Mouse (Mus musculus): Measurements from ENCODE around the gene Gm45213. TPM values are rescaled to one million over a fixed set of nuclear protein-coding genes. Genes with fewer than 3 reads are reported as not detected.
"Not testable (repeated sequence)": the region's sequence is repeated elsewhere in the genome, so short reads cannot be mapped to it uniquely, and the experiment has no call there.

The Gm45213 gene
- polyA plus RNA-seq, 1 experiment from 2014 or later: not detected

DNA sequence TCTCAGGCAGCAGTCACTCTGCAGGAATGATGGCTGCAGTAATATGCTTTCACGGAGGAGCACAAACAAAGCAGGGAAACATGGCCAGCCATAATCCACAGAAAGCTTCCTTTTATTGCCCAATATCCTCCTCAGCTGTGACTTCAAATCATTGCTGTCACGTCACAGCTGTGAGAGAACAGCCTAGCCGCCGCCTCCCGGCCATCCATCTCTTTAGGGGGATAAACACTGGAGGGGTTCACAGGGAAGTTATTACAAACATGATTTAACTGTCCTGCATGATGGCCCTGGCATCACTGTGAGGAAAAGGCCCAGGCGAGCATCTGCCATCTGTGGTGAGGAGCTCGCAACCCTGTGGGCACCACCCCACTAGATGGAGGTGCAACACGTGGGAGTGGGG is 6.6 kb upstream of the Gm45213 start:
- Histone ChIP-seq H3K4me3 (no peak overlapping the region), H3K36me3 (replicated peaks) (no peaks in the 10 kb centered on the region), H3K9me3 (no peaks in the 10 kb centered on the region), H3K27ac (replicated peaks) (no peak overlapping the region), H3K27me3 (replicated peaks; ENCODE audit: low read depth, poor library complexity, severe bottlenecking) (0 out of 2 replicates have a peak, but pooled peaks cover 29% of the 10 kb centered on the region), H3K4me1 (peaks cover 26% of the 10 kb centered on the region)
- WGBS: 85% methylated on average over 8 of the region's 8 CpGs
- DNase-seq (ENCODE audit: low spot score): no peak

DNA sequence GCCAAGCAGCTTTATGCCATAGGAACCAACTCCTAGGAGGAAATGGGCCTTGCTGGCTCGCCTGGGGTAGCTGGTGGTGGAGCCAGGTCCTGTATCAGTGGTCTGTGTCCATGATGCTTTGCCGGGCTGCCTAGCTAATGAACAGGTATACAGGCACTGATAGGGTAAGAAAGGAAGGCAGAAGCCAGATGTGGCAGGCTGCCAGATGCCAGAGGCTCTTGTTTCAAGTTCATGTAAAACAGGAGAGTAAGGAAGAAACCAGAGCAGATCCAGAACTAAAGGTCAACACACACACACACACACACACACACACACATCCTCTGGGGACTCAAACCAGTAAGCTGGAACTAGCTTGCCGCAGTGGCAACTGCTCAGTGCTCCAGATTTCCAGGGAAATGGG is 5.1 kb upstream of the Gm45213 start:
- H3K27me3 ChIP-seq (replicated peaks; ENCODE audit: low read depth, poor library complexity, severe bottlenecking): 0 out of 2 replicates have a peak, but pooled peaks cover 26% of the 10 kb centered on the region
- no peaks in the 10 kb centered on the region for H3K36me3 ChIP-seq (replicated peaks)
- H3K4me1 ChIP-seq: peaks cover 26% of the 10 kb centered on the region
- no peak overlapping the region for H3K27ac ChIP-seq (replicated peaks)
- peak; percentile 51 for DNase-seq (ENCODE audit: low spot score)
- H3K4me3 ChIP-seq: no peak overlapping the region
- H3K9me3 ChIP-seq: no peaks in the 10 kb centered on the region
- 68% methylated on average over 3 of the region's 3 CpGs for WGBS

DNA sequence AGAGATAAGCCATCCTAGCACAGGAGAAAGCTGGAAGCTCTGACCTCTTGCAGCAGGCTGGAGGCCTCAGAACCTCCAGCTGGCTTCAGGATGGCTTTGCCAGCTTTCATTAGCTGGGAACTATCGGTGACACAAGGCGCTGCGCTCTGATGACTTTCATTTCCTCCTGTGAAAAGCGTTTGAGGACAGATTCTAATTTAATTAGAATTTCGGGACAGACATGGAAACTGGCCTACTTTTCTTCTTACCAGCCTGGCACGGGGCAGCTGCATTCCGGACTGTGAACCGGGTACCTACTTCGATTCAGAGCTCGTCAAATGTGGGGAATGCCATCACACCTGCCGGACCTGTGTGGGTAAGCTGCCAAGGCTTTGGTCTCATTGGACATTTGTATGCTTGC is 4.7 kb upstream of the Gm45213 start:
- H3K9me3 ChIP-seq: no peaks in the 10 kb centered on the region
- 83% methylated on average over 11 of the region's 11 CpGs for WGBS
- peaks cover 28% of the 10 kb centered on the region for H3K4me1 ChIP-seq
- no peaks in the 10 kb centered on the region for H3K36me3 ChIP-seq (replicated peaks)
- no peak overlapping the region for H3K27ac ChIP-seq (replicated peaks)
- no peak overlapping the region for H3K4me3 ChIP-seq
- no peak for DNase-seq (ENCODE audit: low spot score)
- 0 out of 2 replicates have a peak, but pooled peaks cover 26% of the 10 kb centered on the region for H3K27me3 ChIP-seq (replicated peaks; ENCODE audit: low read depth, poor library complexity, severe bottlenecking)

DNA sequence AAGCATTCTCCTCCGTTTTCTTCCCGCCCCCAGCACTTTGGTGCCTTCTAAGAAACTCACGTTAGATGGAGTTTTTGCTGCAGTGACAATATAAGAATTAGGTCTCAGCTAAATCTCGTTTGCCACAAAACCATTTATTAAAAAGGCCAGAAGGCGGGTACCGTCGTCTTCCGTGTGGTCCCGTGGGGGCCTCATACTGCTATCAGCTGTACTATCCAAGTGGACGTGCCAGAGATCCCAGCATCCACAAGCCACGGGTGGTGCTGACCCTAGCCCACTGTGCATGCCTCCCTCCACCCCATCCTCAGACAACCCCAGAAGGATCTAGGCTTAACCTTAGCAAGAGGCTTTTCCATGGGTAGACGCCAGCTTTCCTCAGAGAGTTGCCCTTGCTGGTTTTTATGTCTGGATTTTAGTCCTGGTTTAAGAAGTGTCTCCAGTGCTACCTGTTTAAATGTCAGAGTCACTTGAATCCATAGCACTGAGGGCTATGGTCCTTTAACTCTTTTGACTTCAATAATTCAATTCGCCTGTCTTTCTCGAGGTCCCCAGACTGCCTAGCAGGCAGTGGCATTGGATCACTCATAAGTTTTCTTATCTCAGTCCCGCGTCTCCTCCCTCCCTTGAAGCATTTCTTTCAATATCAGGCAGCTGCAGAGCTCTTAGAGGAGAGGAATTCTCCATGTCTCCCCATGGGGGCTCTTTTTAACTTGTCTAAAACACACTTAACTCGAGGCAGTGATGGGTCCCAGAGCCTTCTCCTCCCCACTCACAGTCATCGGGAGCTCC is 3.2 kb upstream of the Gm45213 start:
- peaks cover 30% of the 10 kb centered on the region for H3K4me1 ChIP-seq
- no peaks in the 10 kb centered on the region for H3K36me3 ChIP-seq (replicated peaks)
- H3K4me3 ChIP-seq: no peak overlapping the region
- no peak for DNase-seq (ENCODE audit: low spot score)
- no peaks in the 10 kb centered on the region for H3K9me3 ChIP-seq
- peaks cover 20% of the 10 kb centered on the region for H3K27me3 ChIP-seq (replicated peaks; ENCODE audit: low read depth, poor library complexity, severe bottlenecking)
- H3K27ac ChIP-seq (replicated peaks): no peak overlapping the region
- 85% methylated on average over 18 of the region's 18 CpGs for WGBS

DNA sequence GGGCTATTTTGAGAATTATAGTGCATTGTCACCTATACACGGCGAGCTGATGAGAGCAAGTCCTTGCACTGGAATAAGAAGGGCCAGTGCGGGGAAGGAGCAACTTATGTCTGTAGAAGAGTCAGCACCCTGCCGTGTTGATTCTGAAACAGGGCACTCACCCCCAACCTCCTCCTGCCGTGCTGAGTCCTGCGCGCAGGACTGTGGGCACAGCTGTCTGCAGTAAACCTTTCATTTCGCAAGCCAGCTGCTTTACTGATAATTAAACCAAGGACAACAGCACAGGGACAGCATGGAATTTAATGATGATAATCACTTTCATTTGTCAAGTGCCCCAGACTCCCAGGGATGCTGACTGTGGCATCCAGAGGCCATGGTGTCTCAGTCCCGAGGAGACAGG is 1.2 kb downstream of the Gm45213 start:
- H3K4me3 ChIP-seq: no peak overlapping the region
- H3K27me3 ChIP-seq (replicated peaks; ENCODE audit: low read depth, poor library complexity, severe bottlenecking): peaks cover 14% of the 10 kb centered on the region
- no peaks in the 10 kb centered on the region for H3K36me3 ChIP-seq (replicated peaks)
- WGBS: 36% methylated on average over 9 of the region's 9 CpGs
- no peak for DNase-seq (ENCODE audit: low spot score)
- no peaks in the 10 kb centered on the region for H3K9me3 ChIP-seq
- H3K27ac ChIP-seq (replicated peaks): no peak overlapping the region
- peaks cover 56% of the 10 kb centered on the region for H3K4me1 ChIP-seq

DNA sequence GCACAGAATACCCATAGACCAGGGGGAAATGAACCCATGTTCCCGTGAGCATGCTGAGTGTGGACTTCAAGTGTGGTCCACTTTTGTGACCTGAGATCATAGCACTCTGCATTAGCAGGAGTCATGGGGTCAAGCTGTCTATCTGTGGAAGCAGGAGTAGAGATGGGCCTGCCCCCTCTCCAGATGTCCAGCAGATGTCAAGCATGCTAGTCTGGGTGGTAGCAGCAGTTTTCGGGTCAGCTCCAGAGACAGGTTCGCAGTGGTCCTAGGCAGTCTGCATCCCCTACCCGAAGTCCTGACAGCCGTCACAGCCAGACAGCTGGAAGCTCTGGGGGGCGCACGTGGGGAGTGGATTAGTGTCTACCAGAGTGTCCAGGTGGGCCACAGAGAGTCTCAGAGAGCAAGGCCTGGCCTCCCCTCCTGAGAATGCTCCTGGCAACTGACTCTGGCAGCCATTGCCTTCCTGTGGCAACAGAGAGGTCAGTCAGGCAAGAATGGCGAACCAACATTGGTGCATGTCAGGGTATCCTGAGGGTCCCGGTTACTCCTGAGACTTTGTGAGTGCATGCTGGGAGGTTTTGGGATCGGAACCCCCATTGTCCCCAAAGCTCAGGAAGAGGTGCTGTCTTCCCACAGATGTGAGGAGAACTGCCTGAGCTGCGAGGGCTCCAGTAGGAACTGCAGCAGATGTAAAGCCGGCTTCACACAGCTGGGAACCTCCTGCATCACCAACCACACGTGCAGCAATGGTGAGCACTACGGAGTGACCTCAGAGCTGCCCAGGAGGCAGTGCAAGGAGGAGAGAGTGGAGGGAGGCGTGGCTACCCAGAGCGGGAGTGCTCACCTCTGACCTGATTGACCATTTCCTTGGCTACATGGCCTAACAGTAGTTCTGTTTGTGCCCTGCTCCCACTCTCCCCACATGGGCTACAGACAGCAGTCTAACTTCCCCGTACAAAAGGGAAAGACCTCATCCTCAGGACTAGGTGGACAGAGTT is 3.8 kb downstream of the Gm45213 start:
- H3K36me3 ChIP-seq (replicated peaks): no peaks in the 10 kb centered on the region
- peaks cover 14% of the 10 kb centered on the region for H3K27me3 ChIP-seq (replicated peaks; ENCODE audit: low read depth, poor library complexity, severe bottlenecking)
- no peak overlapping the region; the same call in 1 of the 2 replicates for H3K27ac ChIP-seq (replicated peaks)
- H3K4me3 ChIP-seq: no peak overlapping the region
- peak; percentile 54 for DNase-seq (ENCODE audit: low spot score)
- WGBS: 40% methylated on average over 17 of the region's 17 CpGs
- no peaks in the 10 kb centered on the region for H3K9me3 ChIP-seq
- peaks cover 56% of the 10 kb centered on the region for H3K4me1 ChIP-seq

DNA sequence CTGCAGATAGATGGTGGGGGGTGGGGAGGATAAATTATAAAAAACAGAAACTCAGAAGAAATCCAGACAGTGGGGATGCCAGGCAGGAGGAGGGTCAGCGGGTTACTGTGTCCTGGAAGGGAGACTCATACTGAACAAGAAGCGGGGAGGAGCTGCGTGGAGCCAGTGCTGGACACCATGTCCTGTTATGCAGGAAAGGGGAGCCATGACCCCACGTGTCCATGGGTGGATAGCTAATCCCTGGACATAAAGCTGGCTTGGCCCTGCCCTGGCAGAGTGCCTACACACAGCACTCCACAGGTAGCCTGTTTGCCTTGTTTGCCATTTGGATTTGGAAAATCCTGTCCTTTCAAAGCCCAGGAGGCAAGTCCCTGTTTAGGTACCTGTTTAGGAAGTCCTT is 4.6 kb downstream of the Gm45213 start:
- Histone ChIP-seq H3K9me3 (no peaks in the 10 kb centered on the region), H3K36me3 (replicated peaks) (no peaks in the 10 kb centered on the region), H3K4me1 (peaks cover 56% of the 10 kb centered on the region), H3K27ac (replicated peaks) (no peak overlapping the region), H3K4me3 (no peak overlapping the region), H3K27me3 (replicated peaks; ENCODE audit: low read depth, poor library complexity, severe bottlenecking) (peaks cover 14% of the 10 kb centered on the region)
- DNase-seq (ENCODE audit: low spot score): no peak
- 79% methylated on average over 4 of the region's 4 CpGs for WGBS

DNA sequence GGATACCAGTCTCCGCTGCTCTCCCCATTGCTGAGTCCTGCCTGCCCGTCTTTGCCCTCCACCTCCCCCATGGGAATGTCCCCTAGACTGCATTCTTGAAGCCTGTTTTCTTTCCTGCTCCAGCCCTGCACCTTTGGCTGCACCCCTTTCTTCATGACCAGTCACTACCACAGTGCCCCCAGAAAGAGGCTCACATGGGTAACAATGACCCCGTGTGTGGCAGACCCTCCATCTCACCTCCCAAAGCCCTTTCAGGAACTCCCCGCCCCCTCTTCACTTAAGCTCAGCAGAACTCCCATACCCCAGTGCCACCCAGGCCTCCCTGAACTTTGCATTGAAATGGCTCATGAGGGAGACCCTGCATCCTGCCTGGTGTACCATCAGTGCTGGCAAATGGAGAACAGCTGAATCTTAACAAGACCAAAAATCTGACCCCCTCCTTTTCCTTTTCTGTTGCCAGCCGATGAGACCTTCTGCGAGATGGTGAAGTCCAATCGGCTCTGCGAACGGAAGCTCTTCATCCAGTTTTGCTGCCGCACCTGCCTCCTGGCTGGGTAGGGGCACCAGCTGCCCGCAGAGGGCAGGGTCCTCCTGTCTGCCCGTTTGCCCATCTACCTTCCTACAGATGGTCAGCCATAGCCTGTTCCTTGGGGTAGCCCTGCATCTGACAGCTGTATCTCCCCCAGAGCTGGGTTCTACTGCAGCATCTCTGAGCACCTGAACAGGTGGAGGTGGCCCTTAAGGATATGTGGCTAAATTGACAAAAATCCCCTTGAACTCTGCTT is 5.2 kb downstream of the Gm45213 start:
- Histone ChIP-seq H3K4me1 (peaks cover 53% of the 10 kb centered on the region), H3K36me3 (replicated peaks) (no peaks in the 10 kb centered on the region), H3K9me3 (no peaks in the 10 kb centered on the region), H3K27me3 (replicated peaks; ENCODE audit: low read depth, poor library complexity, severe bottlenecking) (peaks cover 14% of the 10 kb centered on the region), H3K27ac (replicated peaks) (no peak overlapping the region; the same call in 1 of the 2 replicates), H3K4me3 (no peak overlapping the region)
- 82% methylated on average over 12 of the region's 12 CpGs for WGBS
- no peak for DNase-seq (ENCODE audit: low spot score)

DNA sequence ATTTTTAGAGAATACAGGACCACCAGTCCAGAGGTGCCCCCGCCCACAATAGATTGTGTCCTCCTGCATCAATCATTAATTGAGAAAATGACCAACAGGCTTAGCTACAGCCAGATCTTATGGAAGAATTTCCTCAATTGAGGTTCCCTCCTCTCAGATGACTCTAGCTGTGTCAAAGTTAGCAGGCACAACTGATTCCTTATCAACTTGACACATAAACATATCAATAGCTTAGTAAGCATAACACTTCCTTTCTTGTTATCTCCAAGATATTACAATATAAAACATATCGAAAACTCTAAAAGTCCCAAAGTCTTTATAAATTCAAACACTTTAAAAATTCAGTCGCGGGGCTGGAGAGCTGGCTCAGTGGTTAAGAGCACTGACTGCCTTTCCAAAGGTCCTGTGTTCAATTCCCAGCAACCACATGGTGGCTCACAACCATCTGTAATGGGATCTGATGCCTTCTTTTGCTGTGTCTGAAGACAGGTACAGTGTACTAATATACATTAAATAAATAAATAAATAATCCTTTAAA is 10.6 kb downstream of the Gm45213 start:
- Histone ChIP-seq H3K9me3 (no peaks in the 10 kb centered on the region), H3K27ac (replicated peaks) (no peak overlapping the region), H3K36me3 (replicated peaks) (no peaks in the 10 kb centered on the region), H3K27me3 (replicated peaks; ENCODE audit: low read depth, poor library complexity, severe bottlenecking) (0 out of 2 replicates have a peak, but pooled peaks cover 5% of the 10 kb centered on the region), H3K4me1 (no peaks in the 10 kb centered on the region), H3K4me3 (no peak overlapping the region)
- no peak for DNase-seq (ENCODE audit: low spot score)
- WGBS: 90% methylated on average over 4 of the region's 4 CpGs

DNA sequence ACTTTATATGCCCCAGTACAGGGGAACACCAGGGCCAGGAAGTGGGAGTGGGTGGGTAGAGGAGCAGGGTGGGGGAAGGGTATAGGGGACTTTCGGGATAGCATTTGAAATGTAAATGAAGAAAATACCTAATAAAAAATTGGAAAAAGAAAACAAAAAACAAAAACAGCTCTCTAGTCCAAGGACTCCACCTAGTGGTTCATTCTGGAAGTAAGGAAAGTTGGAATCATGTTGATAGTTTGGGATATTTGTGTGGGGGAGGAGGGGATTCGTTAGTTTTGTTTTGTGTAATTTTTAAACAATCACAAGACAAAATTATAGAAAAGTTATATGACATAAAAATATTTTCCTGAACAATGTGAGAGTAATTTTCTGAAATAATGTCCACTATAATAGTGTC is 12.0 kb downstream of the Gm45213 start:
- not testable (repeated sequence) for H3K27ac ChIP-seq (replicated peaks); H3K9me3 ChIP-seq; H3K36me3 ChIP-seq (replicated peaks); DNase-seq (ENCODE audit: low spot score); H3K4me1 ChIP-seq; H3K27me3 ChIP-seq (replicated peaks; ENCODE audit: low read depth, poor library complexity, severe bottlenecking); H3K4me3 ChIP-seq
- 16% methylated on average over 2 of the region's 2 CpGs for WGBS

DNA sequence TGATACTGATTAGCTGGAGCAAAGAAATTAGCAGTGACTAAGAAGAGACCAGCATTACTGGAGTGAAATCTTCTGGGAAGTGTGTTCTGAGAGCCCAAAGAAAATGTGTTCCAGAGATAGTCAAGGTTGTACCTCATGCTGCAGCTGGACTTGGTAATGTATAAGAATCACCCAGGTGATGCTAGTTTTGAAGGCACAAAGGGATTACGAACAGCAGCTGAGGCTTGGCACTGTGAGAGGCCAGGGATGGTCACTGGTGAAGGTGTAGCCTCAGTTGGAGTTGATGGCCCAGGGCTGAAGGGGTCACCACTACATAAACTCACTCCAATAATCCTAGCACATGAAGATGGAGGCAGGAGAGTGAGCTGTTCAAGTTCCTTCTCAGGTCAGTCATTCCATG is 15.3 kb downstream of the Gm45213 start, which contains the start of gene Snrpa1:
Snrpa1 (plus strand) TSS at position 301 of the 400 bp plus-strand sequence.
- no peaks in the 10 kb centered on the region for H3K9me3 ChIP-seq
- H3K4me3 ChIP-seq: peak within 1 kb of the TSS; percentile 84
- 82% methylated on average over 1 of the region's 1 CpGs for WGBS
- H3K27ac ChIP-seq (replicated peaks): no peak within 1 kb of the TSS; the same call in 1 of the 2 replicates
- DNase-seq (ENCODE audit: low spot score): no peak
- H3K4me1 ChIP-seq: peaks cover 15% of the 10 kb centered on the region
- H3K36me3 ChIP-seq (replicated peaks): peaks cover 16% of the 10 kb centered on the region
- H3K27me3 ChIP-seq (replicated peaks; ENCODE audit: low read depth, poor library complexity, severe bottlenecking): 0 out of 2 replicates have a peak, but pooled peaks cover 5% of the 10 kb centered on the region
